Mouse (Mus musculus) thymus, adult 18-20 months (tissue): Measurements from ENCODE around the gene Tmem60.

Experiments
- DNase-seq, 2 experiments: peaks; one replicate each; pipeline ENCODE4 v3.0.0; 2022; ENCODE audit warnings: mixed read lengths in 2 of 2

The Tmem60 gene

DNA sequence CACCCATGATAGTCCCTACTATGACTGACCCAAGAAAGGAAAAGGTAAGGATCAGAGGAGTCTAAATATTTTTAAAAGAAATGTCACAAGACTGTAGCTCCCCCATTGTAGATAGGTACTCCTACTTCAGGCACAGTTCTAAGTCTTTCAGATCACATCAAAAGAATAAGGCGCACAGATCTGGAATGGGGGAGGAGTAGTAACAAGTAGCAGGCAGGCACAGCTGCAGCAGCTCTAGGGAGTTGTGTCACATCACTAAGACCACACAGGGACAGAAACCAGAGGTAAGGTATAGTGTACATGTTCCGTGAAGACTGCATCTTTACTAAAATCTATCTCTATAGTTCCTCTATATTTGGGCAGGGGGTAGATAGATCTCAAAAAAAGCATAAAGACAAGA is 29.8 kb downstream of the Tmem60 start:
- peak in 1 of 2 experiments; percentile 14 for DNase-seq

DNA sequence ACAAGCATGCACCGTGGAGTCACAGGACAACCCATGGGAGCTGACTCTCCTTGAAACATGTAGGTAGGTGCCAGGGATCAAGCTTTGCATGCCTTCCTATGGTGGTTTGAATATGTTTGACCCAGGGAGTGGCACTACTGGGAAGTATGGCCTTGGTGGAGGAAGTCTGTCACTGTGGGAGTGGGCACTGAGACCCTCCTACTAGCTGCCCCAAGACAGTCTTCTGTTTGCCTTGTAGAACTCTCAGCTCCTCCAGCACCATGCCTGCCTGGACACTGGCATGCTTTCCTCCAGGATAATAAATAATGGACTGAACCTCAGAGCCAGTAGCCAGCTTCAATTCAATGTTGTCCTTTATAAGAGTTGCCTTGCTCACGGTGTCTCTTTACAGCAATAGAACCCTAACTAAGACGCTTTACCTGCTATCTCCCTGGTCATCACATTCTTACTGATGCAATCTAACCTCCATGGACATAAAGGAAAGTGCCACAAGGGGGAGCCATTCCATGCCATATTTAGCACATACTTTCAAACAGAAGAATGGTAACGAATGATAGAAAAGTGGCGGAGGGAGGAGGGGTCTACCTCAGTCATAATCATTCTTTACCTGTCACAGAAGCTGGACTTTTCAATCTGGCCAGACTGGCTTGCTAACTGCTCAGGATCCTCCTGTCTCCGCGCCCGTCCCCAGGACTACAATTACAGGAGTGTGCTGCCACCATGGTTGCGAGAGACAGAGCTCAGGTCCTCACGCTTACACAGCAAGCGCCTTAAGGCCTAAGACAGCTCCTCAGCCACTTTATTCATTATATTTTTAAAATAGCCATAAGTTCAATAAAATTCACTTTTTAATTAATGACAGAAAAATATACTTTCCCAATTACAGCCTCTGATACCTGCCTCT is 31.6 kb downstream of the Tmem60 start:
- peak in 1 of 2 experiments; percentile 42 for DNase-seq

DNA sequence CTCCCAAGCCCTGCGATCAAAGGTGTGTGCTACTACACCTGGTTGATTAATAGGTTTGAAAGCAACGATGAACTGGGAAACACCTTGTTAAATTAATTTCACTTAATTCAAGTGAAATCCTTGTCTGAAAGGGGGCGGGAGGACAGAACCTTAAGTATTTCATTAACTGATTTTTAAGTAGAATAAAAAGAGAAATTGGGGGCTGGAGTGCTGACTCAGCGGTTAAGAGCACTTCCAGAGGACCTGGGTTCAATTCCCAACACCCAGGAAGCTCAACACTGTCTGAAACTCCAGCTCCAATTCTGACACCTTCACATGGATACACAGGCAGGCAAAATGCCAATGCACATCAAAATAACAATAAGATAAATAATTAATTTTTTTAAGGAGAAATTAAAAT is 37.0 kb downstream of the Tmem60 start:
- no peak for DNase-seq

DNA sequence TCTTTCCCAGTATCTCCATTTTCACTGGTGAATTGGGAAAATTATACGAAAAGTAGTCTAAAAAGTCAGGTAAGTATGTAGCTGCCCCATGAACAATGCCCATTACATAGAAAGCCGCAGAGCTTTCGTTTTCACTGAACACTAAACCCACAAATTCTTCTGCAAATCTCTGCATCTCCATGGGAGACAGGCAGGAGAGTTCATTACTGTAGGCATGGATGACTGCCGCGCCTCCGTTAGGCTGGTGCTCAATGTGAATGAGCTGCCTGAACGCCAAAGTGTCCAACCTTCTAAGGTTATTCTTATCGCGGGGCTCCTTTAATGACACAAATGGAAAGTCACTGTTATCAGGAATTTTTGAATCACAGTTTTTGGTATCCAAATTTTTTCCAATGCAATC is 37.6 kb downstream of the Tmem60 start:
- DNase-seq, result no peak

DNA sequence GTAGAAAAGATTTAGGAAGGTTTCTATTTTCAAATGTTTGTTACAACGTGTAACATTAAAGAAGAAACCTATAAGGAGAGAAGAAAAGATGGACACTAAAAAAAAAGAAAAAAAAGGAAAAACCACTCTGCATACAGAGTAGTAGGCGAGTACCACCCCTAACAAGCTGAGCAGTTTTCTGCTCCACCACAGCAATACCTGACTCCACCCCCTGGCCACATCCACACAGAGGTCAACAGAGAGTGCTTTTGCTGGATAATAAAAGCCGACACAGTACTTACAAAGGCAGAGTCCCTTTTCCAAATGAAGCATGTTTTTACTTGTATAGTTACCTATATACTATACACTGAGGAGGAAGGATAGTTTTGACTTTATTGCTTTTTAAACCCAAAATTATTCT is 42.6 kb downstream of the Tmem60 start:
- DNase-seq, result no peak

DNA sequence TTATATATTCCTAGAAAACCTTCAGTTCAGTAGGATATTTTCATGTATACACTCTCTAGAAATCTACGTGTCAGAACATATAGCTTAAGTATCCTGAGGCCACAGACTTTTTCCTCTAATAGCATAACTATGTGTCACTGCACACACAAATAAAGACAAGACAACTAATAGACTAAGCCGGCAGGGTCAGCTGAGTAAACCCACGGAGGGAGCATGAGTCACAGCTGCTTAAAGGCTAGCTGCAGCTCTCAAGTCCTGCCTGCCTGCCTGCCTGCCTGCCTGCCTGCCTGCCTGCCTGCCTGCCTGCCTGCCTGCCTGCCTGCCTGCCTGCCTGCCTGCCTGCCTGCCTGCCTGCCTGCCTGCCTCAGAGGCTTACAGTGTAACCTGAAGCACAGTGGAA is 43.5 kb downstream of the Tmem60 start:
- no peak for DNase-seq

DNA sequence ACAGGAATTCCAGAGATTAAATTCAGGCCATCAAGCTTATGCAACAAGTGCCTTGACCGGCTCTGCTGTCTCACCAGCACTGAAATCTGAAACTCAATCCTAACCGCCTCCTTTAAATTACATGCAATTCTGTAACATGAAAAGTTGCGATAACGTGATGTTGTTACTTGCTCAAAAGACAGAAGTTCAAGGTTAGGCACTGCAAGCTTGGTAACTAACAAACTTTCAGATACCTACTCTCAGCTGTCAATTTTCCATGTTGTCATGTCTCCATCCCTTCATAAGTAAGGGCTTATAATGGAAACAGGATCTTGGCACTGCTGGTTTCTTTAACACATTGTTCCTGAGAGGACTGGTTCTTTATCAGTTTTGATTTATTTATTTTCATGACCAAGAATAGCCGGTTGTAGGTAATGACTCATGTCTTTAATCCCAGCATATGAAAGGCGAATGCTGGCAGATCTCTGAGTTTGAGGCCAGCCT is 47.7 kb downstream of the Tmem60 start:
- DNase-seq, result no peak

DNA sequence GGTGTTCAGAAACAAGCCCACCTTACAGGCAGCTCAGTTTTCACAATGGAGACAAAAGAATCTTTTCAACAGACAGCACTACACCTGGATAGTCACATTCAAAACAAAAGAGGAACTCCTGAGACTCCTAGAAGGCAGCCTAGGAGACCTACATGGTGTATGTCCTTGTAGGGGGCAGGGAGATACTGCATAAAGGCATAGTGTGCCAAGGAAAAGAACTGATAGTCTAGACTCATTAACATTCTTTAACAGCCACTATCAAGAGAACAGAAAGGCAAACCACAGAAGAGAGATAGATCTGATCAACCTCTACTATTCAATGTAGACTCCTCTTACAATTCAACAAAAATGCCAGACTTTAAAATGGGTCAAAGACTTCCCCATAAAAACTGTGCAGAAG is 48.4 kb downstream of the Tmem60 start:
- DNase-seq, result no peak

DNA sequence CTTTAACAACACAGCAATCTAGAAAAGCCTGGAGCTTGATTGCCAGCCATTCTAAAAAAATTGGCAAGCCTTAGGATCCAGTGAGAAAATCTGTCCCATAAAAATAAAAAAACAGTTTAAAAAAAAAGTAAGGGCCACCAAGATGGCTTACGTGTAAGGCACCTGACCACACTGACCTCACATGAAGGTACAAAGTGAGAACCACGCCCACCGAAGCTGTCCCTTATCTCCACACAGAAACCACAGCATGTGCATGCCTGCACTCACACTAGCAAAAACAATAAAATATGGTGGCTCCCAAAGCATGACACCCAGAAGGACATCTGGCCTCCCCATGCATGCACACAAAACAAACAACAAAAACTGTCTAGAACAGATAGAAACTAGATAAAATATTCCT is 49.3 kb downstream of the Tmem60 start:
- DNase-seq, result no peak

DNA sequence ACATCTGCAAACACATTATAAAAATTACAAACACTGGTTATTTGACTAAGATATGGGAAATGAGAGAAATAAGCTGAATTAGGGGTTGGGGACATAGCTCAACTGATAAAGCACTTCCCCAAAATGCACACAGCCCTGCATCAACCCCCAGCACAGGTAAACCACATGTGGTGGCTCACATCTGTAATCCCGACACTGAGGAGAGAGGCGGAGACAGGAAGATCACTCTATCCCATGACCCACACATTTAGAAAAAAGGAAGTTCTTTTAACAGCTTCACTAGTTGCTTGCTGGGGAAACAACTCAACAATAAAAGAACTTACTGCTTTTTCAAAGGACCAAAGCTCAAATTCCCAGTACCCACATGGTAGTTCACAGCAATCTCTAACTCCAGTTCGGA is 50.6 kb downstream of the Tmem60 start:
- DNase-seq, result no peak

DNA sequence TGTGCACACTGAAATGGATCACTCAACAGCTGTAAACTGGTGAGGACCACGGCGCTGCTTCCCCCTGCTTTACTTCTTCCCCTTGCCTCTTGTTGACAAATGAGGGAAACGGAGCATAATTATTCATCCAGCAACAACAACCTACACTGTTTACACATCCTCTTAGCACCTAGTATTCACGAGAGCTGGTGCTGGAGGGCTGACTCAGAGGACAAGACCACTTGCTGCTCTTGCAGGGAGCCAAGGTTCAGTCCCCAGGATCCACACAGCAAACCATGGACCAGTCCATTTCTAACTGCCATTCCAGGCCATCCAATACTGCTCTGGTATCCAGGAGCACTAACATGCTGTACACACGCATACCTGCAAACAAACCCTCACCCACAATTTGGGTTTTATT is 53.9 kb downstream of the Tmem60 start:
- no peak for DNase-seq
